Mouse (Mus musculus): ENCODE measurements around the gene Rps6kb1.
A peak's percentile ranks its signal among the peaks of the same experiment; 100 is the strongest.

The Rps6kb1 gene

GRCm38 (mm10) chr11:86464275-86464674 is 80.3 kb downstream of the Rps6kb1 start:
- DNase-seq = peak; percentile 32 to 77

- no peak for DNase-seq
These were observed 82.0 kb downstream of the Rps6kb1 start for GRCm38 (mm10) chr11:86462579-86462978.

- DNase-seq = no peak
These were observed 85.7 kb downstream of the Rps6kb1 start for GRCm38 (mm10) chr11:86458866-86459265.

- no peak for DNase-seq
These were observed 87.1 kb downstream of the Rps6kb1 start for GRCm38 (mm10) chr11:86457545-86457944.

GRCm38 (mm10) chr11:86453991-86454390 is 90.6 kb downstream of the Rps6kb1 start:
- DNase-seq = no peak
